Mouse (Mus musculus) kidney, embryonic 14.5 days (tissue): ENCODE results near the gene Sec31b. TPM values are rescaled to one million over a fixed set of nuclear protein-coding genes. Genes with fewer than 3 reads are reported as not detected.

Source experiments
- ATAC-seq: fragments of 200-750 bp; cut with Nextera tagmentation; 2 replicates; pipeline ENCODE4 v1.8.0; 2017; ENCODE audit warnings: moderate number of reproducible peaks, mild to moderate bottlenecking, moderate TSS enrichment, moderate library complexity; ENCODE audit not compliant: low FRiP score, low TSS enrichment
- H3K27ac ChIP-seq: fragments of 300-500 bp; sonication (generic); 2 replicates; pipeline ENCODE4 v1.5.1; 2014; ENCODE audit warnings: low read depth, mild to moderate bottlenecking, low read length, moderate library complexity, mixed read lengths
- H3K27me3 ChIP-seq: fragments of 300-500 bp; sonication (generic); 2 replicates; pipeline ENCODE4 v1.6.1; 2014; ENCODE audit warnings: mild to moderate bottlenecking, low read length; ENCODE audit not compliant: control insufficient read depth, insufficient read depth
- H3K36me3 ChIP-seq: fragments of 300-500 bp; sonication (generic); 2 replicates; pipeline ENCODE4 v1.6.1; 2014; ENCODE audit warnings: low read length, mixed read lengths; ENCODE audit not compliant: control insufficient read depth, insufficient read depth
- H3K4me1 ChIP-seq: fragments of 300-500 bp; sonication (generic); 2 replicates; pipeline ENCODE4 v1.6.1; 2014; ENCODE audit warnings: low read length, mixed read lengths; ENCODE audit not compliant: control insufficient read depth, insufficient read depth
- H3K4me2 ChIP-seq: fragments of 300-500 bp; sonication (generic); replicated peaks from 2 replicates; pipeline ENCODE4 v1.6.1; 2014; ENCODE audit warnings: low read depth, mild to moderate bottlenecking, low read length
- H3K4me3 ChIP-seq: fragments of 300-500 bp; sonication (generic); 2 replicates; pipeline ENCODE4 v1.5.1; 2014; ENCODE audit warnings: mild to moderate bottlenecking, low read length
- H3K9ac ChIP-seq: fragments of 300-500 bp; sonication (generic); 2 replicates; pipeline ENCODE4 v1.6.1; 2014; ENCODE audit warnings: low read depth, mild to moderate bottlenecking, low read length, moderate library complexity
- H3K9me3 ChIP-seq: fragments of 300-500 bp; sonication (generic); 2 replicates; pipeline ENCODE4 v1.6.1; 2016; ENCODE audit warnings: low read length; ENCODE audit not compliant: control insufficient read depth
- WGBS: fragments of 180-500 bp; shearing (Covaris S2); extraction: QIAGEN DNeasy Blood & Tissue Kit; methylation state at CpG from one replicate; pipeline ENCODE4 v1.1.7; 2014; 5-methylcytosine and 5-hydroxymethylcytosine counted together
- polyA plus RNA-seq: library from polyadenylated mRNA; unstranded; fragments of >200 nt; fragmentation: Nextera tagmentation; extraction: Ambion mirVana; gene quantifications from 2 replicates; pipeline ENCODE4 v1.2.1, GENCODE M21; 2014

Sec31b gene
- polyA plus RNA-seq = 0.76 and 0.87 TPM in 2 replicates

DNA sequence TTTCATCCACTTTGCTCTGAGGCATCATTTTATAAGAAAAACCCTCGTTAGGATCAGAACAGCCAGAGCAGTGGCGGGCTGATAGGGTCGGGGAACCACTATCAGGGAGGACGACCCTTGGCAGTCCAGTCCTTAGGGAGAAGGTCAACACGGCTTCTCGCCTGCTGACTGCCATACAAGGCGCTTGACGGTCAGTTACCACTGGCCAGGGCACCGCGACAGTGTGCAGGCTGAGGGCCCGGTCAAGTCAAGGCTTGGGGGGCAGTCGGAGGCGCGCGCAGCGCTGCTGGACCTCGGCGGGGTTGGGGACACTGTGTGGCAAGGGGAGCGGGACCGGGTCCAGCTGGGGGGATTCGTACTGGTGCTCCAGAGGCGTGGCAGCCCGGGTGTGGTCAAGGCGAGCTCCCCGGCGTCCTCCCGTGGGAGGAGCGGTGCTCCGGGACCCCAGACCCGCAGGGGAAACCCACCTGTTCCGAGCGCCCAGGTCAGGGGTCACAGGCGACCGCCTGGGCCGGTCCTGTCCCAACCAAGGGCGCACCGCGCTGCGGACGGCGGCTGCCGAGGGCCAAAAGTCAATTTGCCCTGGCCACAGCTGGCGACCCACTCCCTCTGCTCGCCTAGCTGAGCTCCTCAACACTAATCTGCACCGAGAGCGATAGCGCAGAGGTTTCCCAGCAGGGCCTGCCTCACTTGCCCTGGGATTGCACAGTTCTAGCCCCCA, at the start of gene Sec31b:
Gene Sec31b (minus strand): TSS at position 544 of the 721 bp plus-strand sequence.
- Histone ChIP-seq H3K4me1 (peaks cover 6% of the 10 kb centered on the region; the same call in 1 of the 2 replicates), H3K4me3 (peak within 1 kb of the TSS; percentile 55), H3K9ac (peak within 1 kb of the TSS; percentile 54), H3K27me3 (no peaks in the 10 kb centered on the region), H3K36me3 (peaks cover 22% of the 10 kb centered on the region), H3K9me3 (peaks cover 6% of the 10 kb centered on the region; the same call in 1 of the 2 replicates), H3K27ac (no peak within 1 kb of the TSS), H3K4me2 (peak within 1 kb of the TSS; percentile 90)
- WGBS = under 1% methylated on average over 47 of the region's 47 CpGs
- peak; percentile 70 for ATAC-seq

- Histone ChIP-seq H3K27me3 (no peaks in the 10 kb centered on the region), H3K36me3 (no peaks in the 10 kb centered on the region), H3K4me2 (no peak overlapping the region), H3K9ac (no peak overlapping the region), H3K4me1 (peaks cover 11% of the 10 kb centered on the region; the same call in 1 of the 2 replicates), H3K27ac (no peak overlapping the region), H3K9me3 (no peaks in the 10 kb centered on the region), H3K4me3 (no peak overlapping the region)
- ATAC-seq = no peak
- 96% methylated on average over 14 of the region's 14 CpGs for WGBS
Measured at GRCm38 (mm10) chr19:44594180-44594579, 48.5 kb upstream of the Sec31b start.

GRCm38 (mm10) chr19:44591638-44592037, 46.0 kb upstream of the Sec31b start:
- no peaks in the 10 kb centered on the region for H3K9me3 ChIP-seq
- no peaks in the 10 kb centered on the region for H3K27me3 ChIP-seq
- no peaks in the 10 kb centered on the region for H3K36me3 ChIP-seq
- 79% methylated on average over 6 of the region's 6 CpGs for WGBS
- H3K4me1 ChIP-seq = peaks cover 5% of the 10 kb centered on the region; the same call in 1 of the 2 replicates
- no peak for ATAC-seq
- no peak overlapping the region for H3K9ac ChIP-seq
- no peak overlapping the region for H3K4me2 ChIP-seq
- H3K4me3 ChIP-seq = no peak overlapping the region
- no peak overlapping the region for H3K27ac ChIP-seq

GRCm38 (mm10) chr19:44590992-44591391, 45.3 kb upstream of the Sec31b start:
- ATAC-seq = no peak
- H3K27me3 ChIP-seq = no peaks in the 10 kb centered on the region
- H3K36me3 ChIP-seq = no peaks in the 10 kb centered on the region
- peaks cover 5% of the 10 kb centered on the region; the same call in 1 of the 2 replicates for H3K4me1 ChIP-seq
- H3K4me2 ChIP-seq = no peak overlapping the region
- H3K9ac ChIP-seq = no peak overlapping the region
- H3K27ac ChIP-seq = no peak overlapping the region
- no peak overlapping the region for H3K4me3 ChIP-seq
- no peaks in the 10 kb centered on the region for H3K9me3 ChIP-seq
- 77% methylated on average over 18 of the region's 18 CpGs for WGBS

GRCm38 (mm10) chr19:44589591-44590223, 44.0 kb upstream of the Sec31b start:
- whole genome bisulfite sequencing = 38% methylated on average over 7 of the region's 7 CpGs
- Histone ChIP-seq H3K4me3 (no peak overlapping the region), H3K27me3 (no peaks in the 10 kb centered on the region), H3K27ac (no peak overlapping the region), H3K36me3 (no peaks in the 10 kb centered on the region), H3K4me2 (no peak overlapping the region), H3K9me3 (no peaks in the 10 kb centered on the region), H3K9ac (no peak overlapping the region), H3K4me1 (peaks cover 5% of the 10 kb centered on the region; the same call in 1 of the 2 replicates)
- ATAC-seq = peak; percentile 26; the same call in 1 of the 2 replicates

- ATAC-seq = no peak
- 45% methylated on average over 4 of the region's 4 CpGs for WGBS
- H3K27me3 ChIP-seq = 0 out of 2 replicates have a peak, but pooled peaks cover 3% of the 10 kb centered on the region
- H3K9me3 ChIP-seq = no peaks in the 10 kb centered on the region
- H3K4me1 ChIP-seq = peaks cover 5% of the 10 kb centered on the region; the same call in 1 of the 2 replicates
- H3K27ac ChIP-seq = no peak overlapping the region
- no peak overlapping the region for H3K9ac ChIP-seq
- no peaks in the 10 kb centered on the region for H3K36me3 ChIP-seq
- H3K4me3 ChIP-seq = no peak overlapping the region
- no peak overlapping the region for H3K4me2 ChIP-seq
Measured at GRCm38 (mm10) chr19:44588036-44588435, 42.4 kb upstream of the Sec31b start.

DNA sequence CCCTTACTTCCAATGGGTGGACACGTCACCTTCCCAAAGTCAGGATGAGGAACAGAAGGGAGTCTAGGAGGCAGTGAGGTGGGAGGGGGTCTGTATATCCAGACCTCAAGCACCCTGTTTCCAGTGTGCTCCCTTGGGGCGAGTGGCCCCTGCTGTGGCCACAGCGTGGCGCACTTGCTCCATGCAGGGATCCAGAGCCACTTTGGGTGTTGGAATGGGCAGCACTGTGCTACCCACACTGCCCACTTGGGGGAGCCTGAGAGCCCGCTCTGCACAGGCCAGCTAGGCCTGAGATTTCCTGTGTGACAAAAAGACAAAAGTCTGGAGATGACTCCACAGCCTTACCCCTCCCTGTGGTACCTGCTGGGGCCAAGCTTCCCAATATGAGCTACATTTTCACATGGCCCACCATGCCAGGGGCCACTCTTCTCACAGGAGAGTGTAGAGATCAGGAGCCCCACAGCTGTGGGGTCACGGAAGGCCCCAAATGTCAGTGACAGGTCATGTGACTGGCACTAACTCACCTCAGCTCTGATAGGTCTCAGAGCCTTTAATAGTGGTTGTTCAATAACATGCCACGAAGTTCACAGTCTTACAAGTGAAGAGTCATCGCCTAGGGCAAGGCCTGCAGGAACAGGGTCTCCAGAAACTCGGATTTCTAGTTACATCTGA, 37.1 kb upstream of the Sec31b start:
- Histone ChIP-seq H3K4me1 (no peaks in the 10 kb centered on the region), H3K9ac (no peak overlapping the region), H3K4me2 (no peak overlapping the region), H3K9me3 (no peaks in the 10 kb centered on the region), H3K27me3 (0 out of 2 replicates have a peak, but pooled peaks cover 3% of the 10 kb centered on the region), H3K4me3 (no peak overlapping the region), H3K36me3 (no peaks in the 10 kb centered on the region), H3K27ac (no peak overlapping the region)
- WGBS = 28% methylated on average over 9 of the region's 9 CpGs
- ATAC-seq = peak; percentile 86

- 0 out of 2 replicates have a peak, but pooled peaks have one; percentile 11 for ATAC-seq
- Histone ChIP-seq H3K4me3 (no peak overlapping the region), H3K9me3 (no peaks in the 10 kb centered on the region), H3K27ac (no peak overlapping the region), H3K4me1 (no peaks in the 10 kb centered on the region), H3K36me3 (no peaks in the 10 kb centered on the region), H3K4me2 (no peak overlapping the region), H3K27me3 (0 out of 2 replicates have a peak, but pooled peaks cover 3% of the 10 kb centered on the region), H3K9ac (no peak overlapping the region)
- 80% methylated on average over 10 of the region's 10 CpGs for WGBS
Measured at GRCm38 (mm10) chr19:44582103-44582502, 36.4 kb upstream of the Sec31b start.
